Mouse (Mus musculus) adrenal gland, adult 2 months (tissue): ENCODE measurements around the gene Gsdma2. TPM values are rescaled to one million over a fixed set of nuclear protein-coding genes. Genes with fewer than 3 reads are reported as not detected.
"Not testable (repeated sequence)": the region's sequence is repeated elsewhere in the genome, so short reads cannot be mapped to it uniquely, and the experiment has no call there.

Source experiments
- DNase-seq: peaks from one replicate; pipeline ENCODE4 v3.0.0; 2021
- long read RNA-seq: library from polyadenylated mRNA; stranded (forward); transcript quantifications from one replicate; pipeline ENCODE4 v2.0.0, GENCODE M21; 2021
- polyA plus RNA-seq: library from polyadenylated mRNA; depleted of rRNA; stranded (reverse); fragments of >200 nt; gene quantifications from 2 replicates; pipeline ENCODE4 v1.2.3, GENCODE M21; 2012; rRNA removed
- total RNA-seq, 2 experiments: library from RNA; stranded (reverse); gene quantifications; 2 replicates each; pipeline ENCODE4 v1.2.3; 2021

Gene Gsdma2
- under 1 TPM; 0.35 to 0.69 TPM for total RNA-seq
- polyA plus RNA-seq: 0.12 TPM in 2 replicates
- long read RNA-seq: 0 reads

DNA sequence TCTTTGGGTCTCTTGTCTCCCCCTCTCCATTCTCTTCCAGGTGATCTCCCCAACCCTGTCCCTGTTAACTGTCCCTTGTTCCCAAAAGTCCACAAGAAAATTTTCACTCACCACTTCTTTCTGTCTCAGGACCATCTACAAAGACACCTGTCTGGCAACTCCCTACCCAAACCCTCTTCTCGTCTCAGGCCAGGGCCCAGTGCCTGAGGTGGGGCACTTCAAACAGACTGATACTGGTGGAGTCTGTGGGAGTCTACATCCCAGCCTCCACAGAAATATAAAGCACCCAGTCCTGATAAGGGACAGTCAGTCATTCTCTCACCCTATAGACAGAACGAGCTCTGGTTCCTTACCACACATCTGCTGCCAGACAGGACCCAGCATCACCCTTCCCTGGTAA, at the start of gene Gsdma2:
TSS of gene Gsdma2 (plus strand) at position 301 of the 400 bp plus-strand sequence.
- DNase-seq: no peak

DNA sequence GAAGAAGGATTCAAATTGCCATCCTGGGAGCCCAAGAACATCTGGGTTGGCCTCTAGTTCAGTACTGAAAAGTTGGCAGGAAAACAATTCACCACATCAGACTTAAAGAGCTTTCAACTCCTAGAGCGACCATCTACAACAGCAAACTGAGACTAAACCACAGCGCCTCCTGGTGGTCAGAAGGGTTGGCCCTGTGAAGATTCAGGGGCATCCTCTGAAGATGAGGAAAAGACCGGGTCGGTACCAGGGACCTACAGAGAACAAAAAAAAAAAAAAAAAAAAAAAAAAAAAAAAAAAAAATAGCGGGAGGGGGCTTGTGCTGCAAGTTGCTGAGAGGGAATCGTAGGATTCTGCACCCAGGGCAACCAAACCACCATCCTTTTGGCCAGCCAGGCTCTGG, 49.2 kb upstream of the Gsdma2 start:
- DNase-seq: peak; percentile 61

DNA sequence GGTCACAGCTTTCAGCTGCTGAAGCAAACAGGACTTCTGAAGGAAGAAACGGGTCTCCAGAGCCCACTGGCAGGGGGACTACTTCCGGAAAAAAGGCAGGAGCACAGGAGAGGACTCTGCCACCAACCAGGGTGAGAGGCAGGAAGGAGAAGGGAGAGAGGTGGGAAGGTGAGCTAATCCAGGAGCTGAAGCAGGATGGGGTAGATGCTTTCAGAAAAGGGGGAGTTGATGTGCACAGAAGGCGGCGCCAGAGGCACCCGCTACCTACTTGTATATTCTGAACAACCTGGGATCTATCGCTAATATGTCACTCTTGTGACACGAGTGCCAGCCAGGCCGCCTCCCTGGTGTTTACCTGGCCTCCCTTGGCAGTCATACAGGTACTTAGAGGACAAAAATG, 48.6 kb upstream of the Gsdma2 start, which contains the start of gene Lrrc3c:
TSS of gene Lrrc3c (plus strand) at position 301 of the 400 bp plus-strand sequence.
- no peak for DNase-seq

DNA sequence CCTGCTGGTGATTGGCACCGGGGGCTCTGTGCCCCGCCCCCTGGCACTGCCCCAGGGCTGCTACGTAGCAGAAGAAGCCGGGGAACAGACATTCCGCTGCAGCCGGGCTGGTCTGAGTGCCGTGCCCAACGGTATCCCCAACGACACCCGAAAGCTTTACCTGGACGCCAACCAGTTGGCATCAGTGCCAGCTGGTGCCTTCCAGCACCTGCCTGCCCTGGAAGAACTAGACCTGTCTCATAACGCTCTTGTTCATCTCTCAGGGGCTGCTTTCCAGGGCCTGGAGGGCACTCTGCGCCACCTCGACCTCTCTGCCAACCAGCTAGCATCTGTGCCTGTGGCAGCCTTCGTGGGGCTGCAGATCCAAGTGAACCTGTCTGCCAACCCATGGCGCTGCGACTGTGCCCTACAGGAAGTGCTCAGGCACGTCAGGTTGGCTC, 47.7 kb upstream of the Gsdma2 start:
- no peak for DNase-seq

DNA sequence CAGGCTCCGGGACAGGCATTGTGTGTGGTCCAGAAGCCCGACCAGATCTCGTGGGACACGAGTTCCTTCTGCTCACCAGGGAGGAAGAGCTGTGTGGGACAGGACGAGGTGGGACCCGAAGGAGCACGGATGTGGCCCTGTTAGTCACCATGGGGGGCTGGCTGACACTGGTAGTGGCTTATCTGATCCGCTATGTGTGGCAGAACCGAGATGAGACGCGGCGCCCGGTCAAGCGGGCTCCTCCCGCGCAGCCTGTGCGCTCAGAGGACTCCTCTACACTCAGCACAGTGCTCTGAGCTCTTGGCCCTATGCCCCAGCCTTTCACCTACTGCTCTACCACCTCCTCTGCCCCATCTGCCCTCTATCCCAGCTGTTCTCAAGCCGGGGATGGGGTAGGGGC, 47.3 kb upstream of the Gsdma2 start:
- DNase-seq: no peak

DNA sequence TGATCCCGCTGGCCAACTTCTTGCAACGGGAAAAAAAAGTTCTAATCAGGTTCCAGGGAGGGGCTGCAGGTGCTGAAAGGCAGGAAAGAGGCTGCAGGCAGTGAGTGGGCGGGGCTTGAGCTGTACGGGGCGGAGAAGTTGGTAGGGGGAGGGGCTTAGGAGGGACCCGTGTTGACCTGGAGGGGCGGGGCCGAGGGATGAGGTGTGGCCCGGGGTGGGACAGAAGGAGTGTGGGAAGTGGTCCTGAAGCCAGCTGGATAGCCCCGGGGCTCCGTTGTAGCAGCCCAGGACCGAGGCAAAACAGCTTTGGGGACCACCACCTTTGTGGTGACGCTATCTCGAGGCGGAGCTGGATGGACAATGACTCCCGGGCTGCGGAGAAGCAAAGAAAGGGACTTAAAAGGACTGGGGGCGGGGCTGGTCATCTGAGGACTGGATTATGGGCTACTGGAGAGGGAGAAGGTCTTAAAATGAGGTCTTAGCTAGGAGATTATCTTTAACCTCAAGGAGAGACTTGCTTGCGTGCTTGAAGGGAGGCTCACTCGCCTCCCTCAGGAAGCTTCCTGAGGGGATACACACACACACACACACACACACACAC, 44.4 kb upstream of the Gsdma2 start:
- DNase-seq: no peak

DNA sequence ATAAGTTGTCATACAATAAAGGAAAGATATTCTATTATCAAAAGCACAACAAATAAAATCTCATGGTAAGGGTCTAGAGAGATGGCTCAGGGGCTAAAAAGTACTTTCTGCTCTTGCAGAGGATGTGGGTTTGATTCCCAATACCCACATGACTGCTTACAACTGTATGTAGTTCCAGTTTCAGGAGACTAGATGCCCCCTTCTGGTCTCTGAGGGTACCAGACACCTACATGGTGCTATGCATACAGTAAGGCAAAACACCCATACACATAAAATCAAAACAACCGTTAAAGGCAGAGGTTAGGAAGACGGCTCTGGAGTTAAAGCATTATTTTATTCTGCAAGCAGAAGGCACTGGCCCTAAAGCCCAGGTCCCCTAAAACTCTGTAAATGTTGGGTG, 42.6 kb upstream of the Gsdma2 start:
- DNase-seq: no peak

DNA sequence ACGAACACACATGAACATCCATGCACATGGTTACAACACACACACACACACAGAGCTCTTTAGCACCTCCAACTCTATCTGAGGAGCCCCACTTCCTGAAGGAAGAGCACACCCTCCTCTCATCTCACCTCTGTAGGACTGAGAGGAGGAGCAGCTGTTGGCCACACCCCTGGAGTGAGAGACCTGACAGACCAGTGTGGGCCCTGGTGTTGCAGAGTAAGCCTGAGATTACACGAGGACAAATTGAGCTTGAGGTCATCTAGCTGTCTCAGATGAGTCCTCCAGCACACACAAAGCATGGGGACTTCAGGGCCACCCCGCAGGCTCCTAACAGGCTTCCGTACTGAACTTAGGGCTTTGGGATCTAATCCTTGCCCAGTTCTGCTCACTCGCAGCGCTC, 41.6 kb upstream of the Gsdma2 start:
- not testable (repeated sequence) for DNase-seq

DNA sequence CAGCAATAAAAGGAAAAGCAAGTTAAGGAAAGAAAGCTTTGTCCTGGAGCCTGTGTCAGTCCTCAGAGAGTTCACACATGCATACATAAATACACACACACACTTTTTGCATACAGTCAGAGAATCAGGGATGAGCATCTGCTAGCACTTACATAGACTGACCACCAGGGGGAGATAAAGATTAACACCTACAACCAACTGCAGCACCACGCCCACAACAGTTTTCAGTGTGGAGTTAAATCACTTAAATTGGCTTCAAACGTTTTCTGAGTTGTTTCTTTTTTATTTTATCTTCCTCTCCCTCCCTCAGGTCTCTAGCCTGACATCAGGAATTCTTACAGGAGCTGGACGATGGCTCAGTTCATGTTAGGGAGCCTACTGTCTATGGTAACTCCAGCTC, 39.8 kb upstream of the Gsdma2 start:
- no peak for DNase-seq

DNA sequence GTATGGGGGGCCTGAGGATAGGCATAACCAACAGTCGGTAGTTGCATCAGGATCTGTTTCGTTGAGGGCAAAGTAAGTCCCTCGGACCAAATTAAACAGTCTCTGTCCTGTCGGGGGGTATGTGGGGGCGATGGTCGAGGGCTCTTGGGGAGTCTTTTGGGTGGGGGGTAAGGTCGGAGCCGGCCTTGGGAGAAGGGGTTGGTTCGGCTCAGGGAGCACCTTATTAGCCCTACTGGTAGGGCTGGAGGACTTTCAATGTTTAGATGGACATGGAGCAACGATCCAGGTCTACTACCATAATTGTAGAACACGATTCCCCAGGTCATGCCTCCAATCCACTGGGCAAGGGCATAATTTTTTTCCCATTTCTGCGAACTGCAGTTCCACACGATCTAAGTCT, 25.8 kb upstream of the Gsdma2 start:
- no peak for DNase-seq

DNA sequence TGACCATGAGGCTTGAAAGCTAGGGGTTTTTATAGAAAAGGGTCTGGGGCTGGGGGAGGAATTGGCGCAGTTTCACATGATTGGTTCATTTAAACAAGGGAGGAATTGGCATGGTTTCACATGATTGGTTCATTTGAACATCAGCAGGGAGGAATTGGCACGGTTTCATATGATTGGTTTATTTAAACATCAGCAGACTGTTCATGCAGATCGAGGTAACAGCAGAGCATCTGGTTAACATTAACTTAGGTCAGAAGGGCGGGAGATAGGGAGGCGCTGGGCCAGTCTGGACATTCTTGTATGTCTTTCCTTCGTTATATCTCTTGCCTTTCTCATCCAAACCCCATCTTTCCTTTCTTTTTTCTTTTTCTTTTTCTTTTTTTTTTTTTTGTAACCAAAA, 22.6 kb upstream of the Gsdma2 start:
- not testable (repeated sequence) for DNase-seq

DNA sequence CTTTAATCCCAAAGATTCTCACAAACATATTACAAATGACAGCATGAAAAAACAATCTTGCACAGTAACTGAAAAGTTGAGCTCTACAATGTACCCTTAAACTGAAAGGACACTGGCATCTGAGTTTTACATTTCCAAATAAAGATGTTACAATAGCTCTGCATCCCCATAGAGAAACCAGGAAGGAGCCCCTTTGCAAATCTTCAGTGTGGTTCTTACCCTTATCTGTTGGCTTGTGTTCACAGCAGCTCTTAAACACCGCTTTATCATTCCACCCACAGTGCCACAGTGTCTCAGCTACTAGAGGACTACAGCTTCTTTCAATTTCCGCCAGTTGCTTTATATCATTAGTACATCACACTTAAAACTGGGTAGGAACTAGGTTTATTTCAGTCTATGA, 22.2 kb upstream of the Gsdma2 start:
- DNase-seq: not testable (repeated sequence)

DNA sequence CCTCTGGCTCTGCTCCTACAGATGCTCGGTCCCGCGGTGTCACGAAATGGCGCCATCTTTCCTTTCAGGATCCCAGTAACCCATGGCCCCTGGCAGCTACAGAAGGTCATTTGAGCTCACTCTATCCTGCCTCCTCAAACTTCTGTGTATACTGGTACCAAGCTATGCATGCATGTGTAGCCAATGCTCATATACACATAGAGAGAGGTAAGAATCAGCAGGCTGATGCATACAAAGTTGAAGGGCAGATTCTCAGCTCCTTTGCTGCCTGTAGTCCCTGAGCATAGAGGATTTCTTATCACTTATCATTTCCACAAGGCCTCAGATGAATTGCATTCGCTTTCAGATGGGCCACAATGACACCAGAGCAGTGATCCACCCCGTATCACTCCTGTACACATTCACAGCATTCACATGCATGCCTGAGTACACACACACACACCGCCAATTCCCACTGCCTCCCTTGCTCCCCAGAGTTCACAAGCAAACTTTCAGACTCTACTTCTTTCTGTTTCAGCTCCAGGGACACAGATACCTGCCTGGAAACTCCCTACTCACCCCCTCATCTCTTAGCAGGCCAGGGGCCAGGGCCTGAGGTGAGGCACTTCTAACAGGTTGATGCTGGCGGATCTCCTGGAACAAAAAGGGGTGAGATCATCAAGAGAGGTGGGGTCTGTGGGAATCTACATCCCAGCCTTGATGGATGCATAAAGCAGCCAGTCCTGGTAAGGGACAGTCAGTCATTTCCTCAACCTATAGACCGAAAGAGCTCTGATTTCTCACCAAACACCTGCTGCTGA, 20.7 kb upstream of the Gsdma2 start, which contains the start of the genes Gm12355 and Gsdma3:
TSS of gene Gm12355 (minus strand) at position 51 of the 800 bp plus-strand sequence.
TSS of gene Gsdma3 (plus strand) at position 750 of the 800 bp plus-strand sequence.
- DNase-seq: no peak

DNA sequence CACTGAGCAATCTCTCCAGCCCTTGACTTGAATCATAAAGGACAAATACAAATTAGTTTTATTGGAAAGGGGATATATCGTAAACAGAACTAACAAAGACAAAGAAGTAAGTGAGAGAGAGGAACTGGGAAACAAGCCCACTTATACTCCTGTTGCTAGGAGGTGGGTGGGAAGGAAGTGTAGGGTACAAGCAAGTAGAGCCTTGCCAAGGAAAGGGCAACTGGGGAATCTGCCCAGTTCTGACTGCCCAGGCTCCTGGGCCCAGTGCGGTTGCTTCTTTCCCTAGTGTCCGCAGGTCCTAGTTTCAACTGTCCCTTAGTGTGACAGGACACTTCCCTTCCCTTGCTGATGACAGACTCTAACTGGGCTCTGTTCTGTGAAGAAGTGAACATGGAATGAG, 17.9 kb upstream of the Gsdma2 start:
- no peak for DNase-seq

DNA sequence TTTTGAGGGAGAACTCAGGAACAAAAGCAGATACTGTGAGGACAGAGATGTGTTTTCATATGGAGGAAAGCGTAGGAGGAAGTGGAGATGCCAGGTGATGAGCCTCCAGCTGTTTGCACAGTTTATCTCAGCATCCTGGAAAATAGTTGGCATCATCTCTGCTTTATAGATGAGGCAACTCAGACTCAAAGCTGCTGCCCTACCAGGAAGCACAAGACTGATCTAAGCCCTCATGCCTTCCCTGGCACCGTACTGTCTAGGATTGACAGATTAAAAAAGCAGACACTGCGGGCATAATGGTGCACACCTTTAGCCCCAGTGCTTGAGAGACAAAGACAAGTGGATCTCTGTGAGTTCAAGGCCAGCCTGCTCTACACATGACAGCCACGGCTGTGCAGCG, 15.9 kb upstream of the Gsdma2 start:
- no peak for DNase-seq

DNA sequence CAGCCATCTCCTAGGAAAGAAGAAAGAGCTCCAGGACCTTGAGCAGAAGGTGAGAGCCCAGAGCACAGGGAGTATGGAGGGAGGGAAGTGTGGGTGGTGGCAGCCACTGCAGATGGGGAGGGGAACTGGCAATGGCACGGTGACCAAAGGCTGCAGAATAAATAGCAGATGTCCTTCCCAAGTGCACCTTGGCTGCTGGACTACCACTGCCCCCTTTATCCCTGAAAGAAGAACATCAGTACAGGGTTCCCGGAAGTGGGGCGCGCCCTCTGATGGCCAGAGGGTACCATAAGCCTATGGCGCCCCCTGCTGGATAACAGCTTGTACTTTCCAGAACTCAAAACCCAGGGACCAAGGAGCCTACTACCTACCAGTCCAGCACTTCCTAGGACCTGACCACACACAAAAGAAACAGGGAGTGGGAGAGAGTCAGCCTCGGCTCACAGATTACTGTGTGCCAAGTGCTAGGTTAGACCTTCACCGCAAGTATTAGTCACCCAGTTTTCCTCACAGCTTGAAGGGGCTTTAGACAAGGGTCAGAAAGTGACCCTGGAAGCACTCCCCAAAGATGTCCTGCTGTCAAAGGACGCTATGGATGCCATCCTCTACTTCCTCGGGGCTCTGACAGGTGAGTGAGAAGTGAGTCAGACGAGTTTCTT, 11.1 kb upstream of the Gsdma2 start:
- peak; percentile 3 for DNase-seq

DNA sequence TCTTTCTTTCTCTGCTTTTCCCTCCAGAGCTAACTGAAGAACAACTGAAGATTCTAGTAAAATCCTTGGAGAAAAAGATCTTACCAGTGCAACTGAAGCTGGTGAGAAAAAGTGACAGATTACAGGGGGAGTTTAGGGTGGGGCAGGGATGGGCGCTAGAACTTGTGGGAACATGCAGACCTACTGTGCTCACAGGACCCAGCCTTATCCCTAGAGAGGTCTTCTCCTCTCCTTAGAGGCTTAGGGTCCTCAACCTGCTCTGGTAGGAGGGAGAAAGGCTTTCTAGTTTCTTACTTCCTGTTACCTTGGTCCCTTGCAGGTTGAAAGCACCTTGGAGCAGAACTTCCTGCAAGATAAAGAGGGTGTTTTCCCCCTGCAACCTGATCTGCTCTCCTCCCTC, 9.1 kb upstream of the Gsdma2 start:
- no peak for DNase-seq

DNA sequence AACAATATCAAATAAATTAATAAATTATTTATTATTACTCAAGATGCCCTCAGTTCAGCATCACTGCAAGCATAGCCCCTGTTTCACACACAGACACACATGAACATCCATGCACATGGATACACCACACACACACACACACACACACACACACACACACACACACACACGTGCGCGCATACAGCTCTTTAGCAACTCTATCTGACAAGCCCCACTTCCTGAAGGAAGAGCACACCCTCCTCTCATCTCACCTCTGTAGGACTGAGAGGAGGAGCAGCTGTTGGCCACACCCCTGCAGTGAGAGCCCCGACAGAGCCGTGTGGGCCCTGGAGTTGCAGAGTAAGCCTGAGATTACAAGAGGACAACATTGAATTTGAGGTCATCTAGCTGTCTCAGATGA, 6.5 kb upstream of the Gsdma2 start:
- DNase-seq: no peak

DNA sequence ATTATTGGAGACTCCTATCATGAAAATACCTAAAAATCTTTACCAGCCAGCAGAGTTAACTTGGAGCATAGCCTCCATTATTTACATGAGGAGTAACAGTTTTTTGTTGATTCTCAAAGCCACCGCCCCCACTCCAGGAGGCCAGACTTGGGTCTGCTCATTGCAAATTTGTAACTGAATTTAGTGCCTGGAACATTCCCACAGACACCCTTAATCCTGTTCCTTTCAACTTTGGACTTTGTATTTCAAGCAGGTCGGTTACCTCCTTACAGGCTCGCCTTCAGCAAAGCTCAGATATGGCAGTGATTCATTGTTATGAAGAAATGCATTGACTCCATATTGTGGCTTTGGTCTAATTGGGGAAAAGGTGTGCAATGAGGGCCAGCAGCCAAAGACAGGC, 1.8 kb upstream of the Gsdma2 start:
- DNase-seq: no peak

DNA sequence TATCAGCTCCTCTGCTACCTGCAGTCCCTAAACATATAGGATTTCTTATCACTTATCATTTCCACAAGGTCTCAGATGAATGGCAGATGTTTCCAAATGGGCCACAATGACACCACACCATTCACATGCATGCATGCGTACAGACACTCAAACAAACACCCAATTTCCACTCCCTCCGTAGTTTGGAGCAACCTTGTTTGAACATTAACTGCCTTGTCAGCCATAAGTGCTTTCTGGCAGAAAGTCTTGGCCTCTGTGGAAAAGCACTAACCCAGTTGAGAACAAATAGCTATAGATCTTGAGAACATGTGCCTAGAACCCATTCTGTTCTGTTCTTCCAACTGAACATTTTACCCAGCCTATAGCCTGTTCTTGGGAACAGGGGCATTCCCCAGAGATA, 613 bp upstream of the Gsdma2 start:
- no peak for DNase-seq

DNA sequence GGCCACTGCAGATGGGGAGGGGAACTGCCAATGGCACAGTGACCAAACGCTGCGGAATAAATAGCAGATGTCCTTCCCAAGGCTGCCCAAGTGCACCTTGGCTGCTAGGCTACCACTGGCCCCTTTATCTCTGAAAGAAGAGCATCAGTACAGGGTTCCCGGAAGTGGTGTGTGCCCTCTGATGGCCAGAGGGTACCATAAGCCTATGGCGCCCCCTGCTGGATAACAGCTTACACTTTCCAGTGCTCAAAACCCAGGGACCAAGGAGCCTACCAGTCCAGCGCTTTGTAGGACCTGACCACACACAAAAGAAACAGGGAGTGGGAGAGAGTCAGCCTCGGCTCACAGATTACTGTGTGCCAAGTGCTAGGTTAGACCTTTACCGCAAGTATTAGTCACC, 8.5 kb downstream of the Gsdma2 start:
- DNase-seq: peak; percentile 48

DNA sequence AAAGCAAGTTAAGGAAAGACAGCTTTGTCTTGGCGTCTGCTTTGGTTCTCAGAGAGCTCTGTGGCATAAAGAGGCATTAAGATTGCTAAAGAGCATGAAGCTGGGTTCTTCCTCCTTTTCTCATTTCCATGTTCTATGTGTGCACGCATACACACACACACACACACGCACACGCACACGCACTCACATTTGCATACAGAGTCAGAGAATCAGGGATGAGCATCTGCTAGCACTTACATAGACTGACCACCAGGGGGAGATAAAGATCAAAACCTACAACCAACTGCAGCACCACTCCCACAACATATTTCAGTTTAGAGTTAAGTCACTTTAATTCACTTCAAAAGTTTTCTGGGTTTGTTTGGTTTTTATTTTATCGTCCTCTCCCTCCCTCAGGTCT, 14.0 kb downstream of the Gsdma2 start:
- DNase-seq: peak; percentile 28

DNA sequence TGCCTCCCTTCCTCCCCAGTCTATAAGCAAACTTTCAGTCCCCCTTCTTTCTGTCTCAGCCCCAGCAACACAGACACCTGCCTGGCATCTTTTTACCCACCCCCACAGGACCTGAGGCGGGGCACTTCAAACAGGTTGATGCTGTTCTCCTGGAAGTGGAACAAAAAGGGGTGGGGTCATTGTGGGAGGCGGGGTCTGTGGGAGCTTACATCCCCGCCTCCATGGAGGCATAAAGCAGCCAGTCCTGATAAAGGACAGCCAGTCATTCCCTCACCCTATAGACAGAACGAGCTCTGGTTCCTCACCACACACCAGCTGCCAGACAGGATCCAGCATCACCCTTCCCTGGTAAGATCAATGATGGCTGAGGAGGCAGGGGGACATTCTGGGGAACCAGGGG, 17.5 kb downstream of the Gsdma2 start, which contains the start of gene Gsdma:
TSS of gene Gsdma (plus strand) at position 261 of the 400 bp plus-strand sequence.
- no peak for DNase-seq
